Mouse (Mus musculus) ES-E14 (cell line): Measurements from ENCODE around the gene Csnk1g2.

Experiments
- CHD2 ChIP-seq: IDR thresholded peaks from 2 replicates; pipeline ENCODE4 v1.6.1; 2014; ENCODE audit warnings: mild to moderate bottlenecking, low read depth, low read length, inconsistent platforms
- HCFC1 ChIP-seq: IDR thresholded peaks from 2 replicates; pipeline ENCODE4 v1.6.1; 2012; ENCODE audit warnings: low read length, inconsistent platforms, borderline replicate concordance; ENCODE audit not compliant: insufficient read depth
- MAFK ChIP-seq: IDR thresholded peaks from 2 replicates; pipeline ENCODE4 v1.6.1; 2014; ENCODE audit warnings: mild to moderate bottlenecking, low read depth, low read length, inconsistent platforms; ENCODE audit not compliant: insufficient read depth
- ZC3H11A ChIP-seq: IDR thresholded peaks from 2 replicates; pipeline ENCODE4 v1.6.1; 2012; ENCODE audit warnings: low read depth, mild to moderate bottlenecking, inconsistent platforms, low read length, borderline replicate concordance
- ZNF384 ChIP-seq: IDR thresholded peaks from 2 replicates; pipeline ENCODE4 v1.6.1; 2012; ENCODE audit warnings: low read depth, low read length, inconsistent platforms

DNA sequence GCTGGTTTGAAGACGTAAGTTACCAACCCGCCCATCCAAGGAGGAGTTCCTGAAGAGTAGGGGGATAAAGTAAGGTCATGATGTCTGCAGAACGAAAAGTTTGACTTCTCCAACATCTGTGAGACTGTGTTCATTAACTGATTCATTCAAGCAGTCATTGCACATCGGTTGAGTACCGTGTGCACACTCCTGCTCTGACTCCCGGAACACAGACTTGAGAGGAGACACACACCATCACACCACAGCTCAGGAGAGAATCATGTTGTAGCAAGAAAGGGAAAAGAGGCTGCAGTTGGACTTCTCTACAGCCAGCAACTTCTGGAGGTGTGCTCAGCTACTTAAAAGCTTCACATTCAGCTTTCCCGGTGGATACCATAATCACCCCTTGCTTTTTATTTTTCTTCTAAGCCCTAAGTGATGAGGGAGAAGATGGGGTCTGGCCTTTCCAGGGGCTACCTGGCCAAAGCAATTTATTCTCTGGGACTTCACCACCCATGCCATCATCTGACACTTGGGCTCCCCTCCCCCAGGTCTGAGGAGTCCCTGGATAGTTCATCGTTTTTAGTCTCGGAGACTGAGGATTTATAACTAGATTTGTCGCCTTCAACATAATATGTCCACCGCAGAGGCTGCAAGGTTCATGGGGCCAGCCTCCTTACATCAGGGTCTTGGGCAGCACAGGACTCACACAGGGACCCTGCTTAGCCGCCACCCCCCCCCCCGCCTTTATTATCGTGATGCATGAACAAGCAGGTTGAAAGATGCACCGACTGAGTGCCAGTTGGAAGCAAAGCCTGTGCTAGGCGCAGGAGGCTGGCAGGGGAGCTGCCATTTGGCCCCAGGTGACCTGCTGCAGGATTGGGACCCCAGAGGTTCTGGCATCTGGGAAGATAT, 1.6 kb upstream of the Csnk1g2 start:
- TF ChIP-seq ZNF384 (no peak), MAFK (no peak), HCFC1 (no peak), ZC3H11A (no peak), CHD2 (no peak)
